Mouse (Mus musculus) right cerebral cortex, adult 2 months (tissue): Measurements from ENCODE around the gene Nxph3.
A peak's percentile ranks its signal among the peaks of the same experiment; 100 is the strongest.
"Not testable (repeated sequence)": the region's sequence is repeated elsewhere in the genome, so short reads cannot be mapped to it uniquely, and the experiment has no call there.

ENCODE experiments used
- DNase-seq, 2 experiments: peaks; one replicate each; pipeline ENCODE4 v3.0.0; 2021 to 2022; ENCODE audit warnings: low spot score in 2 of 2

Gene Nxph3

DNA sequence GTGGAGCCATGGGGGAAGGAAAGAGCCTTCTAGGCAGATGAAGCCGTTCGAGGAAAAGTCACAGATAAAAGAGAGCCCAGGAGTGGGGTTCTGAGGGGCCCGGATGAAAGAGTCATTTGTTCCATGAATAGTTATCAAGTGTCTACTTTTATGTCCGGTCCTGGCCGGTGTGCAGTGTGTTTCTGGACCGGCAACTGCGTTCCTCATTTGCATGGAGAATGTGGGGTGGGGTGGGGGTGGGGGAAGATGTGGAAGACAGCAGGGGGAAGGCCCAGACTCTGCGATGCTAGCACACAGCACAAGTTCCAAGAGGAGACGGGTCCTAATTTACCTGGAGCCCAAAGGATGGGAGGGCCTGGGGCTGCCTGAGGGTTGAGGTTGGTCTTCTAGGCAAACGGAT lies 4.9 kb upstream of the Nxph3 start:
- DNase-seq: no peak

DNA sequence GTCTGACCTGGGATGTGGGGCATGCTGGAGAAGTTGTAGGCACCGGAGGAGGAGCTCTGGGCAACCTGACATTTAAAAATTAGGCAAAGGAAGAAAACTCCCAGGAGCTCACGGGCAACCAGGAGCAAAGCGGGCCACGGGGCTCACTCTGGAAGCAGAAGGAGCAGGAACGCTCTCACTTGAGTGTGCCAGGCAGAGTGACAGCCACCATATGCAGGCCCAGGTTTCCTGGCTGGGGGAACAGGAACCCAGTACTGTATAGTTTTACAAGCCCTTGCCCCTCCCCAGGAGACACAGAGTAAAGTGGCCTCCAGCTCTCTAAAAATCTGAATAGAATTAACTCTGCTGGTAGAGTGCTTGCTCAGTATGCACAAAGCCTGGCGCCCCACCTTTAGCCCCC lies 2.8 kb upstream of the Nxph3 start:
- no peak for DNase-seq

DNA sequence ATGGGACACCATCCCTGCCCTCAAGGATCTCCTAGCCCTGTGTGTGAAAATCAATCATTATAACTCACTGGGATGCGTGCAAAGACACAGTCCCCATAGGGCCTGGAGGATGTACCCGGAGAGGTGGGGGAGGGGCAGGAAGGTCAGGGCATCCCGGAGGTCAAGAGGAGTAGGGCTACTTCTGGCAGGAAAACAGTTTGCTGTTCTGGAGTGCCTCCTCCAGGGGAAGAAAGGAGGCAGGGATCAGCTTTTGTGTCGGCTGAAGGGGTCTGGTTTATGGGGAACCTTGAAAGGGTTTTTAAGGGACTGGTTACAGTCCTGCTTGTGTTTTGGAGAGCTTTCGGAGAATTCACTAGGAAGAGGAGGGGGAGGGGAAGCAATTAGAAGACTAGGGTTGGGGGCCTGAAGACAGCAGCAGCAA lies 2.1 kb upstream of the Nxph3 start:
- no peak for DNase-seq

DNA sequence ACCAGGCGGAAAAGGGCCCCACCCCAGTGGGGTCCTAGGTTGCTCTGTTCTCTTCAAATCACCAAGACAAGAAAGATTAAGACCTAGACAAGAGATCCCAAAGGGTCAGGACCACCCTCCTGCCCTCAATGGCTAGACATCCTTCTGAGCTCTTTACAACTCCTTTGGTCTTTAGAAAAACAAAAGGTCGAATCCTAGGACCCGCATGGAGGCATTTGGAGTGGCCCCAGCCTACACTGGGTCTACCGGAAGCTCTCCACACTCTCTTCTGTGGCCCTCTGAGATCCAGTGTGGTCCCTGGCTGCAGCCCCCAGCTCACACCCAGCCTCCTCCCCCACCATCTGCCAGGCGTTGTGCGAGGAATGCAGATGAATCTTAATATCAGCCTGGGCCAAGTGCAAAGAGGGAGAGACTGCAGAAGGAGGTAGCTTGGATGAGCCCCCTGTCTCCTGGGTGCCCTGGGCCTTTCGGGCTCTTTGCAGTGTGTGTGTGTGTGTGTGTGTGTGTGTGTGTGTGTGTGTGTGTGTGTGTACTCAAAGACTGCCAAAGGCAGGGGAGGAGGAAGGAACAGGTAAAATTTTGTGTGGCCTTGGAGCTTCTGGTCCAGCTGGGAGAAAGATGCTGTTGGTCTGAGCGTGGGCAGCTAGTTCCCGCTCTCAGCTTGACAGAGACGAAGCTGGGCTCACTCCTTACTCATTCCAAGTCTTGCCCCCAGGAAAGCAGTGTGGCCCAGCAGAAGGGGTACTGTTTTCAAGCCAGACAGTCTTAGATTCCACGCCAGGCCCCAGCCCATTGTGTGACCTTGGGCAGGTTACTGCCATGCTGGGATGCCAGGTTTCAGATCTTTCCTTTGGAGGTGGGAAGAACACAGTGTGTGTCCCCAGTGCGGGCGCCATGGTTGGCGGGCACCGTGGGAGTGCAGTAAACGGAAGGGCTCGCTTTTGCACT lies 1.3 kb upstream of the Nxph3 start:
- DNase-seq: no peak

DNA sequence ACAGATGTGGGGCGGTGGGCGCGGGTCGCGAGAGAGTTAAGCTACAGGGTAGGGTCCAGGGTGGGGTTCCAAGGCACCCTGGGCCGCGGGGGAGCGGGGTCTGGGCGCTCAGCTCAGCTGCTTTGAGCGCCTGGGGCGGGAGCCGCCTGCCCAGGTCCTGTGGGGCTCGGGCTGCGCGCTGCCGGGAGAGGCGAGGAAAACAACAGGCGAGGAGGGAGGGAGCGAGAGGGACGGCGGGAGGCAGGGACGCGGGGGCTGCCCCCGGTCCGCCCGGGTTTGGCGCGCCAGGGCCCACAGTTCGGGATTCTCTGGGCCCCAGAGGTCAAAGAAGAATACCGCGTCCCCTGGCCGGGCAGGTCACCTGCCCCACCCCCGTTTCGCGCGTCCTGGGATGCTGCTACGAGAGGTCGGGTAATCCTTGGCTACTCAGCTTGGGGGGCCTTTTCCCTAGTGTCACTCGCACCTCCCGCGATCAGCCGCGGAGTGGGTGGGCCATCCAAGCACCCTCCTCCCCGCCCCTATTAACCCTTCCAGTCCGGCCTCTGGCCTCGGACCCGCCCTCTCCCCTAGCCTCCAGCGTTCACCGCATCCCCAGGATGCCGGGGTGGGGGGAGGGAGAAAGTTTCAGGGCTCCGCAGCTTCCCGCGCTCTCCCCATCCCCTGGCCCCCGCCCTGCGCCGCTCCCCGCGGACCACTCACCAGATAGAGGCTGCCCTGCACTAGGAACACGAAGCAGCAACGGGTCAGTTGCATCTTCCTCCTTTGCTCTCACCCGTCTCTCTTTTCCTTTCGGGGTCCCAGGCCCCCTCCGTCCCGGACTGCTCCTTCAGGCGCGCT lies 691 bp downstream of the Nxph3 start:
- DNase-seq: no peak

DNA sequence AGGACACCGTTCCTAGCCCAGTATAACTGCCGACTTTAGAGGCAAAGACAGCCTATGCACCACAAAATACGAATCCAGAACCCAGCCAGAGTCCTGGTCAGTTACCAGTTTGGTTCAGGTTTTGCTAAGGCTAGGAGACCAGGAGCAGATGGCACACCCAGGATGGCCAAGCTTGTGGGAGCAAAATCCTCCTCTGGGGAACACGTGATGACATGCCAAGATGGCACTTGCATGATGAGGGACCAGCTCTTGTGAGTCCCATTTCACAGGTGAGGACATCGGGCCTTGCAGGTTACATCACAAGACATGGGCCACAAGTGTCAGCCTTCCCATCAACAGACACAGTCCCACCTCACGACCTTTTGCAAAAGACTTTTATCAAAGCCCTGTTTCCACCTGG lies 2.0 kb downstream of the Nxph3 start:
- no peak for DNase-seq

DNA sequence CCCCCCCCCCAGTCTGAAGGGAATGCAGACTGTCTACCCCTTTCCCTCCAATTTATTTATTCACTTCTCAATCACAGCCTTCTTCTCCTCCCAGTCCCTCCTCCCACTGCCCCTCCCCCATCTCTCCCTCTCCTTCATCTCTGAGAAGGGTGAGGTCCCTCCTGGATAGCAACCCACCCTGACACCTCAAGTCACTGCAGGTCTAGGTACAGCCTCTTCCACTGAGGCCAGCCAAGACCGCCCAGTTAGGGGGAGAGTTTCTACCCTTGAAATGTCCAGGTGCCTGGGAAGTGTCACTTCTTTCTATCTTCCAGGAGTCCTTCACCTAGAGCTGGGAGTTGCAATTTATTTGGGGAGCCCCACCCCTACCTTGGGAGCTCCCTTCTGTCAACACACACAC lies 2.5 kb downstream of the Nxph3 start:
- no peak for DNase-seq

DNA sequence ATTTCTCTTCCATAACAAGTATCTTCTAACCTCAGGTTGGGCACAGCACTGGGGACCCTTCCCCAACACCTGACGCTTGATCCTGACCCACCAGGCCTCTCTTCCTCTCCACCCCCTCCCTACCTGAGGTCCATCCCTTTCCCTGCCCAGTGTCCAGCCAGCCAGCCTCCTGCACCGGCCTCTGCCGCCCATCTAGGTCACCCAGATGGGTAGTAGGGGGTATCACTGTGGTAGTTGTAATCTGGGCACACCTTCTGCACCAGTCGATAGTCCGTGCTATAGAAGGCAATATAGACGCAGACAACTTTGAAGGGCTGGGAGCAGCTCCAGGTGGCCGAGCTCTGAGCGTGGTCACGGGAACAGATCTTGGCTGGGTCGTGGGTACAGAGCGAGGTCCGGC lies 3.7 kb downstream of the Nxph3 start:
- DNase-seq: no peak

DNA sequence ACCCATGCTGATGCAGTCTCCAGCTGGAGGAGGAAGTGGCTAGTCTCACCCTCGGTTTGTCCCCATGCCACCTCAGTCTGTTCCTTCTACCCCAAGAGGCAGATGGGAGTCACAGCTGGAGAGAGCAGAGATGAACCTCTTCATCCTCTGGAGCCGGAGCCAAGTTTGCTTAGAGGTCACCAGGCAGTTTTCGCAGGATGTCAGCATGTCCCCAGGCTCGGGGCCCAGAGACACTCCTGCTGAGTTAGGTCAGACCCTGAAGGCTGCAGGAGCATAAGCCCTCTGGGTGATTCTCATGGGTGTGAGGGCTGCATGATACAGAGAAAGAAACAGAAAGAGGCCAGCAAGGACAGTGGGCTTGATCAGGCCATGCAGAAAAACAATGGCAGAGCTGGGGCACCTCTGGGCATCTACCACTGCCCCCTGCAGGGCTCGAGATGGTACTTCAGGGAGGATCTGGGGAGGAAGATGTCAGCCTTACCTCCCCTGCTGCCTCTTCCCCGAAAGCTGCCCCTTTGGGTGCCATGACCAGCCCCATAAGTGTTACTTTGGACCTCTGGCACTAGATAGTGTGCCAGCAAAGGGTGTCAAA lies 5.1 kb downstream of the Nxph3 start:
- no peak for DNase-seq

DNA sequence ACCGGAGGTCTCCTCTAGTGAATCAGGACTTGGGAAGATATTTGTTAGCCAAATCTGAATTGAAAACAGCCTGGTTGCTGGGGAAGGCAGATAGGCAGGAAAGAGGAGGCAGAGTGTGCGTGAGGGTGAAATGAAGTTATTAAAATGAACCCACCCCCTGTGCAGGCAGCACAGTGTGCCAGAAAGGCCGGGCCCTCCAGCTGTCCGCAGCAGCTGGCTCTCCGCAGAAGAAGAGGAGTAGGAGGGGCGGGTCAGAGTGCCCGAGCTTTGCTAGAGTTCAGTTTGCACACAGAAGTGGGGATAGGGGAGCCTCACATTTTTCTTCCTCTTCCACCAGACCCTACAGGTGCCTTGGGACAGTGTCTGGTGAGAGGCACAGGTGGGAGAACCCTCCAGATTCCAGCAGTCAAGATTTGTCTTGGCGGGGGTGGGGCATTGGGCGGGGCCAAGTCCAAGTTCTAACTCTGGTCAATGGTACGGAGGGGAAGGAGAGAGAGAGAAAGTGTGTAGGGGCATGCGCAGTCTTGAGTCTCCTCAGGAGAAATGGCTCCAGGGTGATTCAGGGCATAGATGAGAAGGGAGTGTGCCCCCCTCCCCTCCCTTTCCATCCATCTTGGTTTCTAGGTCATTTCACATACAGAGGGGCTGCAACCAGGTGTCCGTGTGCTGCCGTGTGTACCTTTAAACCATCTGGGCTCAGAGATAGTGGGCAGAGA lies 6.0 kb downstream of the Nxph3 start:
- no peak for DNase-seq

DNA sequence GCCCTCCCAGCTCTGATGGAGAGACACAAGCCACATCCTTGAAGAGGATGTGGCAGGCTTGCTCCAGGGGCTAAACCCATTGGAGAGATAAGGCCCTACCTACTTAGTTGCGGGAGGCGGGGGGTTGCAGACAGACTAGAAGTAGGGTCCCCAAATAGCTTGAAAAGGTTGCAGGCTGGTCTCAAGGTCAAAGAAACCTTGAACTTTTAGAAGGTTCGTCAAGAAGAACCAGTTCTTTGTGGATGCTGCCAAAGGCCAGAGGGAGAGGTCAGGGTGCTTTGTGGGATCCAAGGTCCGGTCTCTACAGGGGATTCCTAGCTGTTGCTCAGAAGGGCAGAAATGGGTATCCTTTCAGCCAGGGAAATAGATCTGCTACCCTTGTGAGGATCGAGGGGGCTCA lies 6.6 kb downstream of the Nxph3 start:
- no peak for DNase-seq

DNA sequence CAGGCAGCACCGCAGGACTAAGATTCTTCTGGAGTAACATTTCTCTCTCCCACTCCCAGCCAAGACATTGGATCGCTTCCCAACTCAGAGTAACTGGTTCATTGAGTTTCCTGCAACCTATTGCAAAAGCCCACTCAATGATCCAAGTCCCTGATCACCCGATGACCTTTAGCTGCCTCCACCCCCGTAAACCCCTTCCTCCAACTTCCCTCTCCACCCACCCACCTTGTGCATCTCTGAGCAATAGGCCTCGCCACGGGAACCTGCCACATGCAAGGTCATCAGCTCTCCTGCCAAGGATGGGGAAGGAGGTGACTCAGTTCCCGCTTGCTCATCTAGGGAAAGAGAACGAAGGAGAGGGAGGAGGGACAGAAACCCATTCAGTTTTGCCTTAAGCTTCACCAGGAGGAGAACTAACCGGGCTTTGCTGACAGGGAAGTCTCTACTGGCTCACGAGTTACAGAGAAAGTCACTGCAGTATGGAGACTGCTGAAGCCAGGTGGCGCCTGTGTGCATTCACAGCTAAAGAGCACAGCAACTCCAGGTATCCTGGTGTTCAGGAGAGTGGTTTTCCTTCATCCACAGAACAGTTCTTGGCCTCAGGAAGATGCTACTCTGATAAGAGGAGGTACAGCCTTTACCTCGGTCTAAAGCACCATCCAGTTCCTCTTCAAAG lies 7.2 kb downstream of the Nxph3 start:
- DNase-seq: peak in 1 of 2 experiments; percentile 36

DNA sequence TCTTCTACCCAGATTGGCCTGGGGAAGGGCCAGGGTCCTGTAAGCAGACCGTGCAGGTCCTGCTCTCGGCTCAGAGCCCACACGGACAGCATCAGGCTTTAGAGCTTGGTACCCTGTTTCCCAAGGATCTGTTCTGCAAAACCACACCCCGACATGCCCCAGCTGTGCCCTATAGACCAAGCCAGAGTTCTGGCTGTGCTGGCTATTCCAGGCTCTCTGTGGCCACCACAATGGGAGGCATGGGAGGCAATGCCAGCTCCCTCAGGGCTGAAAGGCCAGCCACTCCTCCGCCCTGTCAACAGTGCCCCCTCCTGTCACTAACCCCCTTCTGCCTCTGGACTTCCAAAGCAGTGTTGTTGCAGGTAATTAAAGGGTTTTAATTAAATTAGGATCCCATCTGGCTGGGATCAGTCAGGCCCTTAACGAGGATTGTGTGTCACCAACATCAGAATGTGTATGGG lies 10.1 kb downstream of the Nxph3 start:
- no peak for DNase-seq

DNA sequence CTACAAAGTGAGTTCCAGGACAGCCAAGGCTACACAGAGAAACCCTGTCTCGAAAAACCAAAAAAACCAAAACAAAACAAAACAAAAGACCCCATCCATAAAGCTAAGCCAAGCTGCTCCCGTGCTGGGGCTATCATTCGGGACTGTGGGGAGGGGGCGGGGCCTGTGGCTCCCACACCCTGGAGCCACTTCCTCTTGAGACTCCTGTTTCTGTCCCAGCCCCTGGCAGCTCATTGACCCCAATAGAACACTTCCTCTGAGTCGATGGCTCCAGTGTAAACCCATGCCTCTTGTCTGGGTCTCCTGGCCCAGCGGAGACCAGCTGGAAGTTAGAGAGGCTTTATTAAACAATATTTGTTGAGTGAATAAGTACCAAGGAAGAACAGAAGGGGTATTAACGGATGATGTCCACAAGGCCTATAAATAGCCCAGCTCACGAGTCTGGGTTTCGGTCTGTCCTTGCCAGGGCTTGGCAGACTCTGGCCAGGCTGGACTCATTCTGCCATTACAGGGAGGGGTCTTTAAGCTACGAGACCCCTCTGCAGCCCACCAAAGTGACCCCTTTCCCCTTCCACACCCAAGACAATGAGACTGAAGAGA lies 10.7 kb downstream of the Nxph3 start:
- DNase-seq: no peak

DNA sequence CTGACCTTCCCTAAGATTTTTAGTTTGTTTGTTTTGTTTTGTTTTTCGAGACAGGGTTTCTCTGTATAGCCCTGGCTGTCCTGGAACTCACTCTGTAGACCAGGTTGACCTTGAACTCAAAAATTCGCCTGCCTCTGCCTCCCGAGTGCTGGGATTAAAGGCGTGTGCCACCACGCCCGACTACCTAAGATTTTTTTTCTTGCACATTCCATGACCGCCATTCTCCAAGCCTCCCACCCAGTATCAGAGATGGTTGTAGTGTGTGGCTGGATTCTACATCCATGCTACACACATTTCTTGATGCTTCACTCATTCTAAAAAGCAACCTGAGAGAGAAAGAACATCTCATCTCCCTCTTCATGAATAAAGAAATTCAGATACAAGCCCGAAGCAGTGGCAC lies 12.5 kb downstream of the Nxph3 start:
- not testable (repeated sequence) for DNase-seq

DNA sequence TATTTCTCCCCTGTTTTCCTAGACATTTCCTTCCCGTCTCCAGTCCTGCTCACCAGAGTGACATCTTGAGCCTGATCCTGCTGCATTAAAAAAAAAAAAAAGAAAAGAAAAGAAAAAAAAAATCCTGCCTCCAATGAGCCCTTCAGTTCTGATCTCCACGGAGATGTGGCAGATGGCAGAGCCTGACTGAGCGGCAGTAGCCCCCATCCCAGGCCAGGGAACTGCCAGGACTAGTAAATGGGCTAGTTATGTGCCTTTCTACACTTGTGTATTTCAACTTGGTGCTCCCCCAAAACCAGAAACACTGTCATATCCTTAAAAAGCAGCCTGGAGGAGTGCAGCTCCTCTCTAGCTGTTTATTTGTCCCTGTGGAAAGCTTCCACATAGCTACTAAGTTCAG lies 13.5 kb downstream of the Nxph3 start:
- DNase-seq: no peak

DNA sequence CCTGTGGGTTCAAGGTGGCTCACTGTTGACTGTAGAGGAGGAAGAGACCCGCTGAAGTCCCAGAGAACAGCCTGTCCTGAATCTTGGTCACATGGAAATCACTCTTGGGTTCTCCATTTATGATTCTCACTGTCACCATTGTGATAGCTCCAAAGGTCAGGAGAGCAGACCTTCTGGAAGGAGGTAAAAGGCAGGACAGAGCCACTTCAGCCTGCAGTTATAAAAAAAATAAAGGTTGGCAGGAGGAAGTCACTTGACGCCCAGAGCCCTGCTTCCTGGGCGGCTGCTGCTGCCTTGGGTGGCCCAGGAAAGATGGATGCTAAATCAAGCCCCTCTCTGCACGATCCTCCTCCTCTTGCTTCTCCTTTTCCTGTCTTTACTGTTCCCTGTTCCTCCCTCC lies 14.0 kb downstream of the Nxph3 start:
- DNase-seq: no peak

DNA sequence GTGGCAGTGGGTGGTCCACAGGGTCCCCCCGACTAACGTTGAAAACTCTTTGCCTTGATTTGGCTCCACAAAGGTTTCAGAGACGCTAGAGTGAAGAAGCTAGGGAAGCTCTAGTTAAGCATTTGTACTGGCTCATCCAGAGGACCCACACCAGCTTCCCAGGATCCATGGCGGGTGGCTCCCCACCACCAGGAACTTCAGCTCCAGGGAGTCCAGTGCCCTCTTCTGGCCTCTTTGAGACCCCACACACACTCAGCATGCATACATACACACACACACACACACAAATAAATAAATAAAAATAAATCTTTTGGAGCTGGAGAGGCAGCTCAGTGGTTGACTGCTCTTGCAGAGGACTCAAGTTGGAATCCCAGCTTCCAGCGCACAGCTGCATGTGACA lies 16.4 kb downstream of the Nxph3 start:
- no peak for DNase-seq

DNA sequence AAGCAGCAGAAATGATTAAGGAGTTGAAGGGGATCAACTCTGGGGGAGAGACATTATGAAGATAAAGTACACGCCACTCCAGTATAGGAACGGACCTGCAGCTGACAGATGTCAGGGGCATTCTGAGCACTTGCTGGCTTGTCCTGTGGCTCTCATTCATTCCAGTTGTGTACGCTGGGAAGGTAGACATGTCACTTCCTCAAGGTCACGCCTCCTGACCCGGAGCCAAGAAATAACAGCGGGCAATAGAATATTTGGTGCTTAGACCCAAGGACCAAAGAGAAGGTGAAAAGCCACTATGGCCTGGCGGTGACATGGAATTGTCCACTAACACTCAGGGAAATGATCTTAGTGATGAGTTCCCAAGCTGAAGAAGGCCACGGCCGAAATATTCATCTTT lies 18.5 kb downstream of the Nxph3 start:
- no peak for DNase-seq

DNA sequence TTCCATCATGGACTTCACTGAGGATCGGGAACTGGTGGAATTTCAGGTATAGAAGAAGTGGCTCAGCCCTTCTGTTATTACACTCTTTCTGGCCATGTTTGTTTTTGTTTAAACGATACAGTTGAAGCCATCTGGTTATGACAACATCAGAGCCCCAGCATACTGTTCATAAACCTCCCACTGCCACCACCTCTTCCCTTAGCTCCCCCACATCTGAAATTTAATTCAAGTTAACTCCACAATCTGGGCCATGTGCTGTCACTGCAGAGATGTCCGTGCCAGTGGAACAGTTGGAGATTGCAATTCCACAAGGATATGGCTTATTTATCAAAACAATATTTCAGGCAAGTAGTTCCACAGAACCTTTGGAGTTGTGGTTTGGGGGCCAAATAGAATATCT lies 20.0 kb downstream of the Nxph3 start:
- peak in 1 of 2 experiments; percentile 34 for DNase-seq

DNA sequence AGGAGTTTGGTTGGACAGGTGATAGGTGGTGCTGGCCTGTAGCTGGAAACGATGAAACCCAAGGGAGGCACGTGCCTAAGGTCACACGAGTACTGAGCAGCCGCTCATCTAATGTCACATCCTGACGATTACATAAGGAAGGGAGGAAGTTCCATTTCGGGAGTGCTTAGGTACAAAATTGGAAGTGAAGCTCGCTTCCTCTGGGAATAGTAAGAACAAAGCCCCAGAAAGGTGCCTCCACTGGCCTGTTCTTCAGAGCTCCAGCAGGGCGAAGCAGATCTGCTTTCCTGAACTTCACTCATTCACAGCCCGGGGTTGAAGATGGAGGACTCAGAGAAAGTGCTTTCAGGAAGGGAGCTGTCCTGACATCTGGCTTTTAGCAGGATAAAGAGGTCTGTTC lies 20.4 kb downstream of the Nxph3 start:
- DNase-seq: no peak
